Mouse (Mus musculus) G1E (cell line): Measurements from ENCODE around the gene Hyal3.

ENCODE experiments used
- CTCF ChIP-seq: IDR thresholded peaks from 2 replicates; pipeline ENCODE4 v1.5.1; 2012; ENCODE audit warnings: low read depth, low read length, inconsistent platforms, mixed read lengths
- GATA1 ChIP-seq: IDR thresholded peaks from 2 replicates; pipeline ENCODE4 v1.6.1; 2012; ENCODE audit warnings: borderline replicate concordance, low read length, inconsistent platforms, mixed read lengths
- GATA2 ChIP-seq: IDR thresholded peaks from 2 replicates; pipeline ENCODE4 v1.6.1; 2012; ENCODE audit warnings: low read depth, low read length, inconsistent platforms, borderline replicate concordance
- POLR2AphosphoS5 ChIP-seq: IDR thresholded peaks from 2 replicates; pipeline ENCODE4 v1.6.1; 2012; ENCODE audit warnings: low read depth, low read length, inconsistent platforms; ENCODE audit not compliant: insufficient replicate concordance
- TAL1 ChIP-seq: conservative IDR thresholded peaks from 2 replicates; pipeline ENCODE4 v1.6.1; 2012; ENCODE audit warnings: low read depth, low read length, inconsistent platforms, mixed read lengths

GRCm38 (mm10) chr9:107563029-107563581 lies 17.5 kb upstream of the Hyal3 start, which contains the start of gene Tusc2:
- TF ChIP-seq CTCF (no peak), POLR2AphosphoS5 (0 out of 2 replicates have a peak, but pooled peaks have one; percentile 57), TAL1 (no peak), GATA1 (no peak), GATA2 (no peak)
